Mouse (Mus musculus) liver, embryonic 14.5 days (tissue): ENCODE results near the gene Kpna2. TPM values are rescaled to one million over a fixed set of nuclear protein-coding genes. Genes with fewer than 3 reads are reported as not detected.

Experiments used
- ATAC-seq: fragments of 200-750 bp; cut with Nextera tagmentation; 2 replicates; pipeline ENCODE4 v1.8.0; 2017; ENCODE audit warnings: moderate number of reproducible peaks, mild to moderate bottlenecking, moderate library complexity; ENCODE audit not compliant: insufficient read depth
- DNase-seq, 3 experiments: peaks; one replicate each; pipeline ENCODE4 v3.0.0-alpha.2; 2012 to 2013; ENCODE audit warnings: low read depth in 3 of 3, low spot score in 3 of 3
- H3K27ac ChIP-seq: fragments of 300-500 bp; sonication (generic); 2 replicates; pipeline ENCODE4 v1.5.1; 2014; ENCODE audit warnings: moderate library complexity, mild to moderate bottlenecking, control low read depth, inconsistent platforms
- H3K27me3 ChIP-seq: fragments of 300-500 bp; sonication (generic); 2 replicates; pipeline ENCODE4 v1.6.1; 2014; ENCODE audit warnings: mild to moderate bottlenecking, low read length, moderate library complexity; ENCODE audit not compliant: control insufficient read depth, insufficient read depth
- H3K36me3 ChIP-seq: fragments of 300-500 bp; sonication (generic); replicated peaks from 2 replicates; pipeline ENCODE4 v1.6.1; 2014; ENCODE audit warnings: low read depth; ENCODE audit not compliant: control insufficient read depth, insufficient read depth
- H3K4me1 ChIP-seq, 2 experiments: fragments of 200-500 bp in 1 of 2; fragments of 300-500 bp in 1 of 2; sonication (generic) in 1 of 2; replicated peaks; 2 replicates each; pipeline ENCODE4 v1.6.1; 2012 to 2014; ENCODE audit warnings: antibody characterized with exemption in 1 of 2, inconsistent platforms in 1 of 2, low read length in 1 of 2; ENCODE audit not compliant: control insufficient read depth in 2 of 2, insufficient read depth in 2 of 2
- H3K4me2 ChIP-seq: fragments of 300-500 bp; sonication (generic); 2 replicates; pipeline ENCODE4 v1.6.1; 2014; ENCODE audit warnings: low read depth, mild to moderate bottlenecking, control low read depth, moderate library complexity
- H3K4me3 ChIP-seq, 2 experiments: fragments of 200-500 bp in 1 of 2; fragments of 300-500 bp in 1 of 2; sonication (generic) in 1 of 2; 2 replicates each; pipeline ENCODE4 v1.5.1; 2012 to 2014; ENCODE audit warnings: low read depth in 2 of 2, low read length in 2 of 2, mild to moderate bottlenecking in 2 of 2, control low read depth in 1 of 2, inconsistent platforms in 1 of 2, moderate library complexity in 1 of 2; ENCODE audit not compliant: insufficient read depth in 1 of 2
- H3K9ac ChIP-seq: fragments of 300-500 bp; sonication (generic); replicated peaks from 2 replicates; pipeline ENCODE4 v1.6.1; 2014; ENCODE audit warnings: mild to moderate bottlenecking, control low read depth, moderate library complexity
- H3K9me3 ChIP-seq: fragments of 300-500 bp; sonication (generic); 2 replicates; pipeline ENCODE4 v1.6.1; 2016; ENCODE audit warnings: low read length, mixed read lengths; ENCODE audit not compliant: control insufficient read depth
- CTCF ChIP-seq: IDR thresholded peaks from 2 replicates; pipeline ENCODE4 v1.5.1; 2016; ENCODE audit warnings: antibody characterized with exemption, low read depth, control low read depth
- EP300 ChIP-seq: IDR thresholded peaks from 2 replicates; pipeline ENCODE4 v1.6.1; 2016; ENCODE audit warnings: antibody characterized with exemption, low read depth
- WGBS: fragments of 180-500 bp; shearing (Covaris S2); extraction: QIAGEN DNeasy Blood & Tissue Kit; methylation state at CpG from one replicate; pipeline ENCODE4 v1.1.7; 2014; ENCODE audit not compliant: insufficient replicate concordance; 5-methylcytosine and 5-hydroxymethylcytosine counted together
- polyA plus RNA-seq, 2 experiments: library from polyadenylated mRNA; depleted of rRNA in 1 of 2; stranded (reverse) in 1 of 2; unstranded in 1 of 2; fragments of >200 nt; fragmentation: Nextera tagmentation in 1 of 2; extraction: Ambion mirVana in 1 of 2; gene quantifications; 2 replicates each; pipeline versions ENCODE4 v1.2.1 to v1.2.3; 2012 to 2014

Kpna2 gene
- polyA plus RNA-seq, 2 experiments, result 158 to 277 TPM

- no peaks in the 10 kb centered on the region for H3K9me3 ChIP-seq
- 20% methylated on average over 5 of the region's 5 CpGs for WGBS
- no peak overlapping the region for H3K4me3 ChIP-seq
- no peaks in the 10 kb centered on the region for H3K27me3 ChIP-seq
- no peak overlapping the region for H3K4me2 ChIP-seq
- H3K27ac ChIP-seq, result no peak overlapping the region
- TF ChIP-seq EP300, result no peak
- TF ChIP-seq CTCF, result no peak
- H3K36me3 ChIP-seq, result peaks cover 11% of the 10 kb centered on the region
- DNase-seq (no peak), ATAC-seq (no peak)
- no peak overlapping the region for H3K9ac ChIP-seq
- peaks cover 0 to 4% of the 10 kb centered on the region in 2 experiments; a peak in 2 of 4 replicates for H3K4me1 ChIP-seq
Observed at GRCm38 (mm10) chr11:106982351-106982750, 17.0 kb downstream of the Kpna2 start.

GRCm38 (mm10) chr11:106981787-106982186 lies 17.6 kb downstream of the Kpna2 start:
- no peaks in the 10 kb centered on the region for H3K9me3 ChIP-seq
- H3K27me3 ChIP-seq, result no peaks in the 10 kb centered on the region
- WGBS, result 56% methylated on average over 1 of the region's 1 CpGs
- no peak overlapping the region for H3K27ac ChIP-seq
- no peak overlapping the region for H3K4me2 ChIP-seq
- no peak overlapping the region for H3K9ac ChIP-seq
- no peak for DNase-seq
- peaks cover 5% of the 10 kb centered on the region for H3K36me3 ChIP-seq
- peaks cover 0 to 4% of the 10 kb centered on the region in 2 experiments; a peak in 2 of 4 replicates for H3K4me1 ChIP-seq
- no peak for ATAC-seq
- TF ChIP-seq CTCF (no peak), EP300 (no peak)
- no peak overlapping the region for H3K4me3 ChIP-seq

GRCm38 (mm10) chr11:106980455-106980854 lies 18.9 kb downstream of the Kpna2 start:
- WGBS, result 21% methylated on average over 7 of the region's 7 CpGs
- Histone ChIP-seq H3K4me3 (no peak overlapping the region), H3K36me3 (no peaks in the 10 kb centered on the region; the same call in 1 of the 2 replicates), H3K4me1 (peaks cover 0 to 4% of the 10 kb centered on the region in 2 experiments; a peak in 2 of 4 replicates), H3K9me3 (no peaks in the 10 kb centered on the region), H3K9ac (no peak overlapping the region), H3K27ac (no peak overlapping the region), H3K4me2 (no peak overlapping the region), H3K27me3 (no peaks in the 10 kb centered on the region)
- TF ChIP-seq CTCF (peak; percentile 80), EP300 (no peak)
- DNase-seq (peak in 1 of 3 experiments; percentile 50), ATAC-seq (no peak)

- ATAC-seq, result peak; percentile 31; the same call in 1 of the 2 replicates
- no peak overlapping the region for H3K4me2 ChIP-seq
- no peak for DNase-seq
- no peak overlapping the region for H3K27ac ChIP-seq
- no peak overlapping the region for H3K9ac ChIP-seq
- WGBS, result 75% methylated on average over 8 of the region's 8 CpGs
- H3K36me3 ChIP-seq, result no peaks in the 10 kb centered on the region
- no peaks in the 10 kb centered on the region for H3K9me3 ChIP-seq
- TF ChIP-seq EP300 (no peak), CTCF (no peak)
- H3K27me3 ChIP-seq, result no peaks in the 10 kb centered on the region
- no peak overlapping the region for H3K4me3 ChIP-seq
- no peaks in the 10 kb centered on the region for H3K4me1 ChIP-seq
Observed at GRCm38 (mm10) chr11:106976194-106976593, 23.1 kb downstream of the Kpna2 start.

GRCm38 (mm10) chr11:106975419-106976177 lies 23.7 kb downstream of the Kpna2 start:
- H3K9me3 ChIP-seq, result no peaks in the 10 kb centered on the region
- no peak overlapping the region for H3K9ac ChIP-seq
- TF ChIP-seq CTCF (no peak), EP300 (no peak)
- H3K4me3 ChIP-seq, result no peak overlapping the region
- no peak overlapping the region for H3K4me2 ChIP-seq
- no peaks in the 10 kb centered on the region for H3K36me3 ChIP-seq
- no peak for DNase-seq
- no peaks in the 10 kb centered on the region for H3K4me1 ChIP-seq
- H3K27ac ChIP-seq, result no peak overlapping the region
- H3K27me3 ChIP-seq, result no peaks in the 10 kb centered on the region
- peak; percentile 33; the same call in 1 of the 2 replicates for ATAC-seq
- WGBS, result 52% methylated on average over 8 of the region's 8 CpGs
